Comparison of ENCODE assay signal across 8 mouse cellular contexts in genomic region chr14:57707100-57707893, GRCm38 (mm10). TPM values are rescaled to one million over a fixed set of nuclear protein-coding genes. Genes with fewer than 3 reads are reported as not detected.
DNase-seq lines count a peak whose midpoint lies in the region; ATAC-seq and TF ChIP-seq lines count a peak whose summit lies in the region.

No protein-coding gene starts in this region.

- peaks cover 10% of the 10 kb centered on the region for H3K36me3 ChIP-seq in liver, postnatal 0 days (replicated peaks; ENCODE audit: insufficient read depth, low read length)
- H3K36me3 ChIP-seq in heart, embryonic 10.5 days = peaks cover 48% of the 10 kb centered on the region
- no peaks in the 10 kb centered on the region for H3K36me3 ChIP-seq in midbrain, embryonic 13.5 days

- H3K9me3 ChIP-seq in liver, postnatal 0 days (ENCODE audit: low read length) = no peaks in the 10 kb centered on the region
- no peaks in the 10 kb centered on the region for H3K9me3 ChIP-seq in heart, embryonic 10.5 days
- no peaks in the 10 kb centered on the region for H3K9me3 ChIP-seq in midbrain, embryonic 13.5 days

- H3K9ac ChIP-seq in liver, postnatal 0 days (replicated peaks) = no peak overlapping the region
- H3K9ac ChIP-seq in midbrain, embryonic 13.5 days (replicated peaks) = 0 out of 2 replicates have a peak overlapping the region, but pooled peaks have one; percentile 8

- no peak overlapping the region for H3K4me3 ChIP-seq in liver, postnatal 0 days (ENCODE audit: low read depth, low read length)
- H3K4me3 ChIP-seq in heart, embryonic 10.5 days = no peak overlapping the region
- H3K4me3 ChIP-seq in midbrain, embryonic 13.5 days (replicated peaks) = no peak overlapping the region

- H3K4me2 ChIP-seq in liver, postnatal 0 days (ENCODE audit: low read depth, low read length) = no peak overlapping the region
- 0 out of 2 replicates have a peak overlapping the region, but pooled peaks have one; percentile 2 for H3K4me2 ChIP-seq in midbrain, embryonic 13.5 days (replicated peaks)

- H3K27ac ChIP-seq in liver, postnatal 0 days (ENCODE audit: low read depth) = no peak overlapping the region
- H3K27ac ChIP-seq in heart, embryonic 10.5 days = peak overlapping the region; percentile 22; the same call in 1 of the 2 replicates
- peak overlapping the region; percentile 52; the same call in 1 of the 2 replicates for H3K27ac ChIP-seq in midbrain, embryonic 13.5 days

- peaks cover 12% of the 10 kb centered on the region for H3K4me1 ChIP-seq in liver, postnatal 0 days (ENCODE audit: insufficient read depth)
- peaks cover 19% of the 10 kb centered on the region for H3K4me1 ChIP-seq in heart, embryonic 10.5 days
- H3K4me1 ChIP-seq in midbrain, embryonic 13.5 days (replicated peaks) = peaks cover 37% of the 10 kb centered on the region

- DNase-seq in liver = peak; percentile 37
- DNase-seq in liver, postnatal 0 days = no peak
- DNase-seq in embryo, embryonic 11 days = peak; percentile 31
- no peak for DNase-seq in heart, embryonic 10.5 days (ENCODE audit: low spot score)
- DNase-seq in kidney, postnatal 10 days = peak; percentile 61
- DNase-seq in thymus, postnatal 14 days = no peak
- DNase-seq in spleen, postnatal 36 days (ENCODE audit: low spot score in 2 of 2) = no peak

- no peak for ATAC-seq in liver, postnatal 0 days
- peak; percentile 37; the same call in 1 of the 2 replicates for ATAC-seq in midbrain, embryonic 13.5 days

- TF ChIP-seq CTCF in liver, postnatal 0 days (IDR thresholded peaks at IDR 0.05; ENCODE audit: low read depth) = no peak

- H3K27me3 ChIP-seq in liver, postnatal 0 days (ENCODE audit: insufficient read depth, low read length) = no peaks in the 10 kb centered on the region
- no peaks in the 10 kb centered on the region for H3K27me3 ChIP-seq in heart, embryonic 10.5 days (ENCODE audit: insufficient read depth, poor library complexity, severe bottlenecking)
- no peaks in the 10 kb centered on the region for H3K27me3 ChIP-seq in midbrain, embryonic 13.5 days

- 70% methylated on average over 18 of the region's 18 CpGs for WGBS in liver, postnatal 0 days (ENCODE audit: insufficient replicate concordance)
- 76% methylated on average over 18 of the region's 18 CpGs for WGBS in heart, embryonic 10.5 days
- 25% methylated on average over 18 of the region's 18 CpGs for WGBS in midbrain, embryonic 13.5 days

- TF ChIP-seq EP300 in liver, postnatal 0 days (IDR thresholded peaks at IDR 0.05; ENCODE audit: low read depth) = no peak

RNA-seq across cellular contexts. Expression of gene Gm49361, which starts 38.6 kb away (rescaled TPM):
- not detected in 2 replicates for polyA plus RNA-seq in liver, postnatal 0 days (2015; fragmentation: Nextera tagmentation; extraction: Ambion mirVana)
- not detected in 2 replicates for polyA plus RNA-seq in heart, embryonic 10.5 days (2016; fragmentation: Nextera tagmentation; extraction: Ambion mirVana)
- not detected in 2 replicates for polyA plus RNA-seq in midbrain, embryonic 13.5 days (2015; fragmentation: Nextera tagmentation; extraction: Ambion mirVana)

RNA-seq across cellular contexts. Expression of gene Xpo4, which starts 42.1 kb away (rescaled TPM):
- polyA plus RNA-seq in liver, postnatal 0 days (2015; fragmentation: Nextera tagmentation; extraction: Ambion mirVana) = 4.9 and 5.0 TPM in 2 replicates
- polyA plus RNA-seq in heart, embryonic 10.5 days (2016; fragmentation: Nextera tagmentation; extraction: Ambion mirVana) = 23.5 and 24.9 TPM in 2 replicates
- 16.5 and 17.9 TPM in 2 replicates for polyA plus RNA-seq in midbrain, embryonic 13.5 days (2015; fragmentation: Nextera tagmentation; extraction: Ambion mirVana)

RNA-seq across cellular contexts. Expression of gene Lats2, which starts 50.9 kb away (rescaled TPM):
- polyA plus RNA-seq in liver, postnatal 0 days (2015; fragmentation: Nextera tagmentation; extraction: Ambion mirVana) = 4.7 and 4.9 TPM in 2 replicates
- polyA plus RNA-seq in heart, embryonic 10.5 days (2016; fragmentation: Nextera tagmentation; extraction: Ambion mirVana) = 19.6 and 25.0 TPM in 2 replicates
- polyA plus RNA-seq in midbrain, embryonic 13.5 days (2015; fragmentation: Nextera tagmentation; extraction: Ambion mirVana) = 7.8 and 9.6 TPM in 2 replicates

Comparison
In these comparisons a context has a peak if more than half of its experiments do, and no peak if none do; other contexts are left out.
1. DNase-seq: peak in liver (single experiment), embryo, embryonic 11 days (single experiment) and kidney, postnatal 10 days (single experiment); none in liver, postnatal 0 days (single experiment), heart, embryonic 10.5 days (single experiment), thymus, postnatal 14 days (single experiment) and spleen, postnatal 36 days (0 of 2).